Mouse (Mus musculus): ENCODE data around the gene Bloc1s1. TPM values are rescaled to one million over a fixed set of nuclear protein-coding genes. Genes with fewer than 3 reads are reported as not detected.

The Bloc1s1 gene
- total RNA-seq, 1 experiment: 90.0 TPM

DNA sequence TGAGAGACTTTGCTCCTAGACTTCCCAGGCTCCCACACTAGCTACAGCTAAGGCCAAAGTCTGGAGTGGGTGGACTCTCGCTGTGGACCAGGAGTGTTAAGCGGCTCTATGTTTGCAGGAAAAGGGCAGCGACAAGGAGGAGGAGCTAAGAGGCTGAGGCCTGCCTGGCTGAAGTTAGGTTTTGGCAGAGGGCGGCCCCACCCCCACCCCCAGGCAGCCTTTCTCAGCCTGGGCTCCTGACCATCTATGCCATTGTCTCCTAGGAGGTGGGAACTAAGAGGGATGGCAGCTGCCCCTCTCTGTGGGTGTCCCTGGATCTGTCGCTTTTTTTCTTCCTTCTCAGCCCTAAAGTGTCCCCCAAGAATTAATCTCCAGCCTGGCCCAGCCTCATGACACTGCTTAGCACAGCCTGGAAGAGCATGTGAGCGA lies 4.6 kb downstream of the Bloc1s1 start:
- in situ Hi-C loops (cut with MboI; ENCODE audit: low sequenced_read_pairs in 2 of 2, unreplicated experiment in 2 of 2): no loop called here
- no peak for DNase-seq (ENCODE audit: low read depth, low spot score)
- peaks cover 16% of the 10 kb centered on the region for H3K36me3 ChIP-seq (ENCODE audit: control insufficient read depth, insufficient read depth, low read length, poor library complexity, severe bottlenecking)
- no peak overlapping the region for H3K9ac ChIP-seq (ENCODE audit: insufficient read depth, low read depth, low read length, poor library complexity, severe bottlenecking)
- H3K9me3 ChIP-seq (ENCODE audit: control insufficient read depth, insufficient read depth, low read depth, low read length): no peaks in the 10 kb centered on the region
- no peak overlapping the region for H3K27ac ChIP-seq (ENCODE audit: insufficient read depth, low read depth, low read length, poor library complexity, severe bottlenecking)
- peaks cover 0 to 17% of the 10 kb centered on the region in 2 experiments; a peak in 2 of 4 replicates for H3K4me1 ChIP-seq (ENCODE audit: control insufficient read depth in 2 of 2, insufficient read depth in 2 of 2, low read length in 2 of 2, poor library complexity in 1 of 2)
- TF ChIP-seq HCFC1 (IDR thresholded peaks at IDR 0.05; ENCODE audit: borderline replicate concordance, insufficient read depth, low read length): no peak
- TF ChIP-seq CHD2 (IDR thresholded peaks at IDR 0.05; ENCODE audit: low read depth, low read length): no peak
- TF ChIP-seq MAFK (IDR thresholded peaks at IDR 0.05; ENCODE audit: insufficient read depth, low read depth, low read length): no peak
- TF ChIP-seq ZC3H11A (IDR thresholded peaks at IDR 0.05; ENCODE audit: borderline replicate concordance, low read depth, low read length): no peak
- no peak for TF ChIP-seq ZNF384 (IDR thresholded peaks at IDR 0.05; ENCODE audit: low read depth, low read length)
- H3K4me3 ChIP-seq (ENCODE audit: insufficient read depth in 1 of 2, low read depth in 1 of 2, low read length in 2 of 2, poor library complexity in 1 of 2, severe bottlenecking in 1 of 2): no peak overlapping the region

DNA sequence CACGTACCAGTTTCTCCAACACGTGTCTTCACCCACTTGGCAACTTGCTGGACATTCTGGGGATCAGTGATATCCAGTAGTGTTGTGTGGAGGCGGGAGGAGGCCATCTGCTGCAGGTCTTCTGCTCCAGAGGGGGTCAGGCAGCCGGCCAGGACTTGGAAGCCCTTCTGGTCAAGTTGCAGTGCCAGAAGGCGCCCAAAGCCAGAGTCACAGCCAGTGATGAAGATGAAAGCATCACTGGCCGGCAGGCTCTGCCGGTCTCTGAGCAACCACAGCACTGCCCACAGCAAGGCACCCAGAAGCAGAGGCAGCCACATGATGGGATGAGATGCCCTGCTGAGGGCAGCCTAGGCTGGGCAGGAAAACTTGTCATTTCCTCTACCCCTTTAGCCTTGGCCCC lies 5.6 kb downstream of the Bloc1s1 start:
- Histone ChIP-seq H3K4me3 (ENCODE audit: insufficient read depth in 1 of 2, low read depth in 1 of 2, low read length in 2 of 2, poor library complexity in 1 of 2, severe bottlenecking in 1 of 2) (no peak overlapping the region), H3K4me1 (ENCODE audit: control insufficient read depth in 2 of 2, insufficient read depth in 2 of 2, low read length in 2 of 2, poor library complexity in 1 of 2) (peaks cover 0 to 14% of the 10 kb centered on the region in 2 experiments; a peak in 2 of 4 replicates), H3K9ac (ENCODE audit: insufficient read depth, low read depth, low read length, poor library complexity, severe bottlenecking) (no peak overlapping the region), H3K36me3 (ENCODE audit: control insufficient read depth, insufficient read depth, low read length, poor library complexity, severe bottlenecking) (peaks cover 24% of the 10 kb centered on the region), H3K9me3 (ENCODE audit: control insufficient read depth, insufficient read depth, low read depth, low read length) (no peaks in the 10 kb centered on the region), H3K27ac (ENCODE audit: insufficient read depth, low read depth, low read length, poor library complexity, severe bottlenecking) (no peak overlapping the region)
- no peak for DNase-seq (ENCODE audit: low read depth, low spot score)
- TF ChIP-seq ZC3H11A (IDR thresholded peaks at IDR 0.05; ENCODE audit: borderline replicate concordance, low read depth, low read length): no peak
- no peak for TF ChIP-seq CHD2 (IDR thresholded peaks at IDR 0.05; ENCODE audit: low read depth, low read length)
- TF ChIP-seq HCFC1 (IDR thresholded peaks at IDR 0.05; ENCODE audit: borderline replicate concordance, insufficient read depth, low read length): no peak
- no peak for TF ChIP-seq MAFK (IDR thresholded peaks at IDR 0.05; ENCODE audit: insufficient read depth, low read depth, low read length)
- TF ChIP-seq ZNF384 (IDR thresholded peaks at IDR 0.05; ENCODE audit: low read depth, low read length): no peak
- in situ Hi-C loops (cut with MboI; ENCODE audit: low sequenced_read_pairs in 2 of 2, unreplicated experiment in 2 of 2): no loop called here

DNA sequence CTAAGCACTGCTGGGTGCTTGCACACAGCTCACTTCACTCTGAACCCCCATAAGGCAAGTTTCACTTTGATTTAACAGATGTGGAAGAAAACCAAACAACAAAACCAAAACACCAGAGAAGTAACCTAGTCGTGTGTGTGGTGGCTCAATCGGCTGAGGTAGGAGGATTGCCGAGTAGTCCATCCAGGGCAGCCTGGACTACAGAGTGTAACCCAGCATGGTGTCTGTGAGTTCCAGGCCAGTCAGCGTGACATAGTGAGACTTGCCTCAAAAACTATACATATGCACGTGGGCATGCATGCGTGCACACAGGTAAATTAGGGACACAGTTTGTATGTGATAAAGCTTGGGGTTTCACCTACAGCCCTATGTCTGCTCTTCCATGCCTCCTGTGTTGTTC lies 6.4 kb downstream of the Bloc1s1 start:
- H3K36me3 ChIP-seq (ENCODE audit: control insufficient read depth, insufficient read depth, low read length, poor library complexity, severe bottlenecking): peaks cover 25% of the 10 kb centered on the region
- no peak for TF ChIP-seq HCFC1 (IDR thresholded peaks at IDR 0.05; ENCODE audit: borderline replicate concordance, insufficient read depth, low read length)
- TF ChIP-seq MAFK (IDR thresholded peaks at IDR 0.05; ENCODE audit: insufficient read depth, low read depth, low read length): no peak
- TF ChIP-seq ZC3H11A (IDR thresholded peaks at IDR 0.05; ENCODE audit: borderline replicate concordance, low read depth, low read length): no peak
- TF ChIP-seq ZNF384 (IDR thresholded peaks at IDR 0.05; ENCODE audit: low read depth, low read length): no peak
- TF ChIP-seq CHD2 (IDR thresholded peaks at IDR 0.05; ENCODE audit: low read depth, low read length): no peak
- H3K9me3 ChIP-seq (ENCODE audit: control insufficient read depth, insufficient read depth, low read depth, low read length): no peaks in the 10 kb centered on the region
- no peak overlapping the region for H3K9ac ChIP-seq (ENCODE audit: insufficient read depth, low read depth, low read length, poor library complexity, severe bottlenecking)
- H3K27ac ChIP-seq (ENCODE audit: insufficient read depth, low read depth, low read length, poor library complexity, severe bottlenecking): no peak overlapping the region
- H3K4me3 ChIP-seq (ENCODE audit: insufficient read depth in 1 of 2, low read depth in 1 of 2, low read length in 2 of 2, poor library complexity in 1 of 2, severe bottlenecking in 1 of 2): no peak overlapping the region
- H3K4me1 ChIP-seq (ENCODE audit: control insufficient read depth in 2 of 2, insufficient read depth in 2 of 2, low read length in 2 of 2, poor library complexity in 1 of 2): peaks cover 0 to 14% of the 10 kb centered on the region in 2 experiments; a peak in 2 of 4 replicates
- no peak for DNase-seq (ENCODE audit: low read depth, low spot score)
- in situ Hi-C loops (cut with MboI; ENCODE audit: low sequenced_read_pairs in 2 of 2, unreplicated experiment in 2 of 2): no loop called here

DNA sequence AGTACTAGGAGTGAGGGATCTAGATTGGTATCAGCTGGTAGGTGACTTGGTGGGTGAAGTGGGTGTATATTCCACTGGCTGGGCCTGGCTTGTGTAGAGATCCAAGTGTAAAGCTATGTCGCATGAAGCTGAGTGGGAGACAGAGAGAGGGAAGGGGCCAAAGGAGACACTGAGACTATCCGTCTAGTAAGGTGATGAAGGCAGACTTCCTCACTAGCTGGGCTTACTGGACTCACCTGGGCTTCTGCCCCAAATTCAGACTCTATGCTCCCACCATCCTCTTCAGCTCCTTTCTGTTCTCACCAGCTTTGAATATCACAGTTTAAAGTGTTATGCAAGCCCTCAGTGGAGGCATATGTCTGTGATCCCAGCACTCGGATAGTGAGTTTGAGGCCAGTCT lies 7.2 kb downstream of the Bloc1s1 start:
- peaks cover 0 to 11% of the 10 kb centered on the region in 2 experiments; a peak in 2 of 4 replicates for H3K4me1 ChIP-seq (ENCODE audit: control insufficient read depth in 2 of 2, insufficient read depth in 2 of 2, low read length in 2 of 2, poor library complexity in 1 of 2)
- no peak overlapping the region for H3K4me3 ChIP-seq (ENCODE audit: insufficient read depth in 1 of 2, low read depth in 1 of 2, low read length in 2 of 2, poor library complexity in 1 of 2, severe bottlenecking in 1 of 2)
- no peak for TF ChIP-seq ZNF384 (IDR thresholded peaks at IDR 0.05; ENCODE audit: low read depth, low read length)
- no peak for TF ChIP-seq ZC3H11A (IDR thresholded peaks at IDR 0.05; ENCODE audit: borderline replicate concordance, low read depth, low read length)
- no peak for TF ChIP-seq CHD2 (IDR thresholded peaks at IDR 0.05; ENCODE audit: low read depth, low read length)
- TF ChIP-seq MAFK (IDR thresholded peaks at IDR 0.05; ENCODE audit: insufficient read depth, low read depth, low read length): no peak
- TF ChIP-seq HCFC1 (IDR thresholded peaks at IDR 0.05; ENCODE audit: borderline replicate concordance, insufficient read depth, low read length): no peak
- H3K27ac ChIP-seq (ENCODE audit: insufficient read depth, low read depth, low read length, poor library complexity, severe bottlenecking): no peak overlapping the region
- in situ Hi-C loops (cut with MboI; ENCODE audit: low sequenced_read_pairs in 2 of 2, unreplicated experiment in 2 of 2): no loop called here
- H3K9me3 ChIP-seq (ENCODE audit: control insufficient read depth, insufficient read depth, low read depth, low read length): no peaks in the 10 kb centered on the region
- H3K36me3 ChIP-seq (ENCODE audit: control insufficient read depth, insufficient read depth, low read length, poor library complexity, severe bottlenecking): peaks cover 29% of the 10 kb centered on the region
- no peak for DNase-seq (ENCODE audit: low read depth, low spot score)
- no peak overlapping the region for H3K9ac ChIP-seq (ENCODE audit: insufficient read depth, low read depth, low read length, poor library complexity, severe bottlenecking)

DNA sequence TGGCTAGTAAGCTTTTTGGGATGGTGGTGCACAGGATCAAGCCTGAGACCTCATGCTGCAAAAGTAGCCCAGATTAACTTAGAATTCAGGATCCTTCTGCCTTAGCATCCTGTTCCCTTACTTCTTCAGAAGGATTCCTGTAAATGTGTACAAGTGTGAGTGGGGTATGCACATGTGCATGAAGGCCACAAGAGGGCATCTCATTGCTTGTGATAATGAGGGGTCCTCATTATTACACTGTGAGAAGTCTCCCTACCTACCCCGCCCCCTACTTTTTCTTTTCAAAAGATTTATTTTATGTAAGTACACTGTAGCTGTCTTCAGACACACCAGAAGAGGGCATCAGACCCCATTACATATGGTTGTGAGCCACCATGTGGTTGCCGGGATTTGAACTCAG lies 8.3 kb downstream of the Bloc1s1 start:
- H3K9ac ChIP-seq (ENCODE audit: insufficient read depth, low read depth, low read length, poor library complexity, severe bottlenecking): no peak overlapping the region
- H3K27ac ChIP-seq (ENCODE audit: insufficient read depth, low read depth, low read length, poor library complexity, severe bottlenecking): no peak overlapping the region
- no peak overlapping the region for H3K4me3 ChIP-seq (ENCODE audit: insufficient read depth in 1 of 2, low read depth in 1 of 2, low read length in 2 of 2, poor library complexity in 1 of 2, severe bottlenecking in 1 of 2)
- peaks cover 0 to 13% of the 10 kb centered on the region in 2 experiments; a peak in 2 of 4 replicates for H3K4me1 ChIP-seq (ENCODE audit: control insufficient read depth in 2 of 2, insufficient read depth in 2 of 2, low read length in 2 of 2, poor library complexity in 1 of 2)
- TF ChIP-seq ZNF384 (IDR thresholded peaks at IDR 0.05; ENCODE audit: low read depth, low read length) (no peak), CHD2 (IDR thresholded peaks at IDR 0.05; ENCODE audit: low read depth, low read length) (no peak), MAFK (IDR thresholded peaks at IDR 0.05; ENCODE audit: insufficient read depth, low read depth, low read length) (no peak), ZC3H11A (IDR thresholded peaks at IDR 0.05; ENCODE audit: borderline replicate concordance, low read depth, low read length) (no peak), HCFC1 (IDR thresholded peaks at IDR 0.05; ENCODE audit: borderline replicate concordance, insufficient read depth, low read length) (no peak)
- in situ Hi-C loops (cut with MboI; ENCODE audit: low sequenced_read_pairs in 2 of 2, unreplicated experiment in 2 of 2): no loop called here
- H3K36me3 ChIP-seq (ENCODE audit: control insufficient read depth, insufficient read depth, low read length, poor library complexity, severe bottlenecking): peaks cover 31% of the 10 kb centered on the region
- DNase-seq (ENCODE audit: low read depth, low spot score): no peak
- H3K9me3 ChIP-seq (ENCODE audit: control insufficient read depth, insufficient read depth, low read depth, low read length): no peaks in the 10 kb centered on the region

All from ES-E14 (cell line).